Mouse (Mus musculus) stomach, embryonic 16.5 days (tissue): ENCODE data around the gene Abl2. TPM values are rescaled to one million over a fixed set of nuclear protein-coding genes. Genes with fewer than 3 reads are reported as not detected.

Experiments
- ATAC-seq: fragments of 200-750 bp; cut with Nextera tagmentation; 2 replicates; pipeline ENCODE4 v1.8.0; 2017; ENCODE audit warnings: moderate number of reproducible peaks, moderate TSS enrichment; ENCODE audit not compliant: insufficient read depth, low FRiP score
- H3K27ac ChIP-seq: fragments of 300-500 bp; sonication (generic); 2 replicates; pipeline ENCODE4 v1.5.1; 2014; ENCODE audit warnings: low read length
- H3K27me3 ChIP-seq: fragments of 300-500 bp; sonication (generic); 2 replicates; pipeline ENCODE4 v1.6.1; 2014; ENCODE audit warnings: low read length, control low read depth, mixed read lengths; ENCODE audit not compliant: control insufficient read depth, insufficient read depth
- H3K36me3 ChIP-seq: fragments of 300-500 bp; sonication (generic); 2 replicates; pipeline ENCODE4 v1.6.1; 2014; ENCODE audit warnings: low read length; ENCODE audit not compliant: control insufficient read depth, insufficient read depth
- H3K4me1 ChIP-seq: fragments of 300-500 bp; sonication (generic); 2 replicates; pipeline ENCODE4 v1.6.1; 2014; ENCODE audit warnings: low read length, control low read depth, mixed read lengths; ENCODE audit not compliant: control insufficient read depth, insufficient read depth
- H3K4me2 ChIP-seq: fragments of 300-500 bp; sonication (generic); 2 replicates; pipeline ENCODE4 v1.6.1; 2014; ENCODE audit warnings: low read depth, low read length, mixed read lengths
- H3K4me3 ChIP-seq: fragments of 300-500 bp; sonication (generic); replicated peaks from 2 replicates; pipeline ENCODE4 v1.5.1; 2014; ENCODE audit warnings: mild to moderate bottlenecking, low read length
- H3K9ac ChIP-seq: fragments of 300-500 bp; sonication (generic); 2 replicates; pipeline ENCODE4 v1.6.1; 2014; ENCODE audit warnings: low read length
- H3K9me3 ChIP-seq: fragments of 300-500 bp; sonication (generic); replicated peaks from 2 replicates; pipeline ENCODE4 v1.6.1; 2016; ENCODE audit warnings: low read length, control low read depth; ENCODE audit not compliant: control insufficient read depth
- WGBS: fragments of 180-500 bp; shearing (Covaris S2); extraction: QIAGEN DNeasy Blood & Tissue Kit; methylation state at CpG from one replicate; pipeline ENCODE4 v1.1.7; 2014; 5-methylcytosine and 5-hydroxymethylcytosine counted together
- polyA plus RNA-seq: library from polyadenylated mRNA; unstranded; fragments of >200 nt; fragmentation: Nextera tagmentation; extraction: Ambion mirVana; gene quantifications from 2 replicates; pipeline ENCODE4 v1.2.1, GENCODE M21; 2015

Gene Abl2
- polyA plus RNA-seq, 1 experiment from 2014 or later, result 3.6 TPM

DNA sequence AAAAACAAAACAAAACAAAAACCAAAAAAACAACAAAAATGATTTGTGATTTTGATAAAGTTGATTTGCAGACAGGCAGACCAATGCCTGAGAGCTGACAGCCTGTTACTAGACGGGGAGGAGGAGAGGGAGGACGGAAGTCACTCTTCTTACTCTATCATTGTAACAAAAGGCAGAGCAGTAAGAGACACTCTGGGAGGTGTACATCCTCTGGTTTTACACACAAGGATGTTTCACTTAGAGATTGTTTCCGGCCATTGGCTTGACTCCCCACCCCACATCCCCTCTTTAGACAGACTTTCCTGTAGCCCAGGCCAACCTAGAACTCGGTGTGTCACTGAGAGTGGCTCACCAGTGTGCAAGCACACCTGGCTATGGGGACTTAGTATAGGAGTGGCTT is 11.0 kb downstream of the Abl2 start:
- 82% methylated on average over 4 of the region's 4 CpGs for WGBS
- H3K27me3 ChIP-seq, result no peaks in the 10 kb centered on the region
- ATAC-seq, result no peak
- peaks cover 3% of the 10 kb centered on the region for H3K4me1 ChIP-seq
- no peak overlapping the region for H3K9ac ChIP-seq
- H3K9me3 ChIP-seq, result no peaks in the 10 kb centered on the region
- no peaks in the 10 kb centered on the region for H3K36me3 ChIP-seq
- H3K4me3 ChIP-seq, result no peak overlapping the region
- no peak overlapping the region for H3K27ac ChIP-seq
- H3K4me2 ChIP-seq, result no peak overlapping the region

DNA sequence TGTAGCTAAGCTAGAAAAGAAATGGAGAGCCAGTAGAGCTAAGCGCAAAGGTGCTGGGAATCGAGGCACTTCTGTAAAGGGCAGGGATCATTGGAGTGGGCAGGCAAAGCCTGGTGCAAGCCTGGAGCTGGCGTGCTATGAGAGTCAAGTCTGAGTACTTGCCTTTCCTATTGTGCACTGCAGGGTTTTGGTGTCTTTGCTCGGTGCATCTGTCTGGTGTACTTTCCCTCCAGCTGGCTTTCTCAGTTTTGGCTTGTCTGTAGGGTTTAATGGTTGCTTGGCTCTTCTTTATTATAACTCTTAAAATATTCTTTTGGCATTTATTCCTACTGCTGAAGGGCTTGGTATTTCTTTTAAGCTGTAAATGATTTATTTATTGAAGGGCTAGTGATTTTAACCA is 14.4 kb downstream of the Abl2 start:
- no peak overlapping the region for H3K9ac ChIP-seq
- no peaks in the 10 kb centered on the region for H3K36me3 ChIP-seq
- no peak overlapping the region for H3K27ac ChIP-seq
- H3K4me3 ChIP-seq, result no peak overlapping the region
- no peaks in the 10 kb centered on the region for H3K27me3 ChIP-seq
- no peak for ATAC-seq
- H3K4me2 ChIP-seq, result no peak overlapping the region
- H3K4me1 ChIP-seq, result peaks cover 2% of the 10 kb centered on the region
- 73% methylated on average over 4 of the region's 4 CpGs for WGBS
- H3K9me3 ChIP-seq, result no peaks in the 10 kb centered on the region

DNA sequence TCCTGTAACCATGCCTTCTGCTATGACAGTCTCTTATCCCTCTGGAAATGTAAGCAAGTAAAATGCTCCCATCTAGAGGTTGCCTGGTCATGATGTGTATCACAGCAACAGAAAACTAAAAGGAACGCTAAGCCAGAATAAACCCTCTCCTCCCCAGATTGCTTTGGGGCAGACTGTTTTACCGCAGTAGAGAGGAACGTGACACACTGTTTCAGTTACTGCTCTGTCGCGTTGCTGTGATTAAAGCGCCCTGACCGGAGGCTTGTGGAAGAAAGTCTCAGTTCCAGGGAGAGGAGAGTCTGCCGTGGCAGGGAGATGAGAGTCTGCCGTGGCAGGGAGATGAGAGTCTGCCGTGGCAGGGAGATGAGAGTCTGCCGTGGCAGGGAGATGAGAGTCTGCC is 22.6 kb downstream of the Abl2 start:
- 70% methylated on average over 11 of the region's 11 CpGs for WGBS
- Histone ChIP-seq H3K27ac (no peak overlapping the region), H3K27me3 (no peaks in the 10 kb centered on the region), H3K4me1 (no peaks in the 10 kb centered on the region), H3K4me2 (no peak overlapping the region), H3K4me3 (no peak overlapping the region), H3K36me3 (no peaks in the 10 kb centered on the region), H3K9ac (no peak overlapping the region), H3K9me3 (no peaks in the 10 kb centered on the region)
- ATAC-seq, result no peak

DNA sequence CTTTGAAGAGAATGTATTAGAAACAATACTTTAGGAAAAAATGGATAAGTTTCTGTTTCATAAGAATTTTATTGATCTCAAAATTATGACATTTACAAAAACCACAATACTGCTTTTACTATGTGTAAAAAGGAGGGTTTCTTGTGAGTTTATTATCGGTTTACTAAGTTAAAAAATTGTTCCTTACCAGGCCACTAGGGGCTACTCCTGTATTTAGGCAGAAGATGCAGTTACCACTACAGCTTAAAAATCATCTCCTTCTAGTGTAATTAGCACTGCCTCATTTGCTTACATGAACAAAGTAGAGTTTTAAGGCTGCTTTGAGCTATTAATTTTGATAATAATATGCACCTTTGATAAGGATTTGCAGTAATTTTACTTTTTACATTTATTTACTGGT is 25.6 kb downstream of the Abl2 start:
- Histone ChIP-seq H3K9me3 (no peaks in the 10 kb centered on the region), H3K4me2 (no peak overlapping the region), H3K36me3 (no peaks in the 10 kb centered on the region), H3K27ac (no peak overlapping the region), H3K27me3 (no peaks in the 10 kb centered on the region), H3K4me3 (no peak overlapping the region), H3K4me1 (no peaks in the 10 kb centered on the region), H3K9ac (no peak overlapping the region)
- ATAC-seq, result no peak
- 57% methylated on average over 1 of the region's 1 CpGs for WGBS

DNA sequence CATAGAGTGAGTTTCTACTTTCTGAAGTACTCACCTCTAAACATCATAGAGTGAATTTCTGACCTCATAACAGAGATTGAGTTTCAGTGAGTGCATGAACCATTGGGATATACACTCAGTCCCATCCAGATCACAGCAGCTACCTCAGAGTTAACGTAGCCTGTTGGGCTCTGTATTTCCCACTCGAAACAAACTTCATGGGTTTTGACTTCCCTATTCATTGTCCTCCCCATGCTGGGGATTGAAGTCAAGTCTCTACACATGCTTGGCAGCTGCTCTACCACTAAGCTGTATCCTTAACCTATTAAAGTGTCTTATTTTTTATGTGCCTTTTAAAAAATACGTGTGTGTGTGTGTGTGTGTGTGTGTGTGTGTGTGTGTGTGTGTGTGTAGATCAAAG is 26.9 kb downstream of the Abl2 start:
- Histone ChIP-seq H3K4me1 (no peaks in the 10 kb centered on the region), H3K27me3 (no peaks in the 10 kb centered on the region), H3K27ac (no peak overlapping the region), H3K9ac (no peak overlapping the region), H3K4me3 (no peak overlapping the region), H3K36me3 (no peaks in the 10 kb centered on the region), H3K4me2 (no peak overlapping the region), H3K9me3 (no peaks in the 10 kb centered on the region)
- 68% methylated on average over 3 of the region's 3 CpGs for WGBS
- ATAC-seq, result no peak

DNA sequence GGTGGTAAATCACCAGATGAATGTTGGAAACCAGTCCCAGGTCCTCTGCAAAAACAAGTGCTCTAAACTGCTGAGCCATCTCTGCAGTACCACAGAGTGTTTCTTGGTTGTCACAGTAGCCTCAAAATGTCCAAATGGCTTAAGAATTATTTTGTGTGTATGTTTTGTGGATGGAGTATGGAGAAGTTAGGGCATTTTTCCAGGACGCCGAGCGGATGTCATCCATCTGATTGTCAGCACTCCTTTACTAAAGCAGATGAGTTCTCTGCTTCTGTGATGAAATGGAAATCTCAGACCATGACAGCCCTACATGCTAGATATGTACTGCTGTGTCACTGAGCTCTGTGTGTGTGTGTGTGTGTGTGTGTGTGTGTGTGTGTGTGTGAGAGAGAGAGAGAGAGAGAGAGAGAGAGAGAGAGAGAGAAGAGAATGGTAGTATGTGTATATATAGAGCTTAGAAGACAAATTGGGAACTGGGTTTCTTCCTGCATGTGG is 31.3 kb downstream of the Abl2 start:
- no peaks in the 10 kb centered on the region for H3K36me3 ChIP-seq
- H3K4me1 ChIP-seq, result no peaks in the 10 kb centered on the region; the same call in 1 of the 2 replicates
- H3K27ac ChIP-seq, result no peak overlapping the region
- H3K9me3 ChIP-seq, result no peaks in the 10 kb centered on the region
- H3K9ac ChIP-seq, result no peak overlapping the region
- WGBS, result 69% methylated on average over 3 of the region's 3 CpGs
- no peaks in the 10 kb centered on the region for H3K27me3 ChIP-seq
- H3K4me3 ChIP-seq, result no peak overlapping the region
- ATAC-seq, result no peak
- H3K4me2 ChIP-seq, result no peak overlapping the region

DNA sequence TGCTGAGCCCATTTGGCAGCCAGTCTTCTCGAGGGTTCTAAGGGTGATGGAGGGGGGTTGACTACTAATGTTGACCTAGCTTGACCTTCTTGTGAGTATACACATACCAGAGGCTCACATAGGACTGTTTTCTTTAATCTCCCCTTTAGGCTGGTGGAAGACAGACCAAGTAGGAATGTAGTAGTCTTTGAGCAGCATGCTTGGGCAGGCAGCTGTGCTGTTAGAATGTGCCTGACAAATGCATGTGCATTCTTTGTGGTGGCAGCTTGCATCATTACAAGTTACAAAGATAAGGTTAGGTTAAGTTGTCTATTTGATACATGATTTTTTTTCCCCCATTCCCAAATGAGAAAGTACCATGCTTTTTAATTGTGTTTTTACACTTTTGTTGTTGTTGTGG is 31.8 kb downstream of the Abl2 start:
- Histone ChIP-seq H3K4me2 (no peak overlapping the region), H3K36me3 (no peaks in the 10 kb centered on the region), H3K27me3 (no peaks in the 10 kb centered on the region), H3K9me3 (no peaks in the 10 kb centered on the region), H3K4me3 (no peak overlapping the region), H3K27ac (no peak overlapping the region), H3K4me1 (no peaks in the 10 kb centered on the region; the same call in 1 of the 2 replicates), H3K9ac (no peak overlapping the region)
- ATAC-seq, result no peak
- WGBS, result 6% methylated on average over 1 of the region's 1 CpGs

DNA sequence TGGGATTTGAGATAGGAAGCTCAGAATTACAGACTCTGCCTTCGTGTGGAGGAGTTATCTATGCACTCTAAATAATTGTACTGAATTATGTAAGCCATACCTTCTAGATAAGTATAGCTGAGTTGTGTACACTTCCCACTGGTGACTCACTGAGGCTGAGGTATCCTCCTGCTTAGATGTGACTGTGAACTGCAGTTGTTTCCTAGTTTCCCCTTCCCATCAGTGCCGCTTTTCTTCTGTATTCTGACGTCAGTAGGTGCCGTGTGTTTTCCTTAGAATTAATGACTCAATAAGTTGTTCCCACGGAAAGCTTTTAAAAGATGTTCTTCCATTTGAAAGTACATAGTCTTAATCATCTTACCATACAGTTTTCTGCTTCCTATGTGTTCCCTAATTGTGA is 34.7 kb downstream of the Abl2 start:
- no peaks in the 10 kb centered on the region for H3K9me3 ChIP-seq
- H3K4me2 ChIP-seq, result no peak overlapping the region
- H3K4me3 ChIP-seq, result no peak overlapping the region
- H3K27me3 ChIP-seq, result no peaks in the 10 kb centered on the region
- H3K36me3 ChIP-seq, result no peaks in the 10 kb centered on the region
- no peak overlapping the region for H3K27ac ChIP-seq
- no peak for ATAC-seq
- H3K9ac ChIP-seq, result no peak overlapping the region
- H3K4me1 ChIP-seq, result no peaks in the 10 kb centered on the region; the same call in 1 of the 2 replicates
- 60% methylated on average over 5 of the region's 5 CpGs for WGBS

DNA sequence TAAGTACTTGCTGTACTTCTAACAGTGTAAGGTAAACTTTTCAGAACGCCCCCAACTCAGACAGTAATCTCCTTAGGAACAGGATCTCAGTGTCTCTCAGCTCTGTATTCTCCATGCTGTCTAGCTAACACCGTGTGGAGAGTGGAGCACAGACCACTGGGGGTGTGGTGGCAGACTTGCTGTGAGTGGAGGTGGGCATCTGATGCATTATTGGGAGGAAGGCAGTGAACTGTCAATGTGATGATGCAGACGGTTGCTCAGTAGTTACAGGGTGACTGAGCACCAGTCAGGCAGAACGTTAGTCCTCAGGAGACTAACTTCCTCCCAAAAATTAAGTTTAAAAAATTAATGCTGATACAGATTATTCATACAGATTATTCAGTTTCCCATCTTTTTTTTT is 38.5 kb downstream of the Abl2 start:
- Histone ChIP-seq H3K9me3 (no peaks in the 10 kb centered on the region), H3K27ac (no peak overlapping the region), H3K4me1 (no peaks in the 10 kb centered on the region), H3K4me2 (no peak overlapping the region), H3K27me3 (no peaks in the 10 kb centered on the region), H3K36me3 (no peaks in the 10 kb centered on the region), H3K9ac (no peak overlapping the region), H3K4me3 (no peak overlapping the region)
- WGBS, result 89% methylated on average over 4 of the region's 4 CpGs
- no peak for ATAC-seq

DNA sequence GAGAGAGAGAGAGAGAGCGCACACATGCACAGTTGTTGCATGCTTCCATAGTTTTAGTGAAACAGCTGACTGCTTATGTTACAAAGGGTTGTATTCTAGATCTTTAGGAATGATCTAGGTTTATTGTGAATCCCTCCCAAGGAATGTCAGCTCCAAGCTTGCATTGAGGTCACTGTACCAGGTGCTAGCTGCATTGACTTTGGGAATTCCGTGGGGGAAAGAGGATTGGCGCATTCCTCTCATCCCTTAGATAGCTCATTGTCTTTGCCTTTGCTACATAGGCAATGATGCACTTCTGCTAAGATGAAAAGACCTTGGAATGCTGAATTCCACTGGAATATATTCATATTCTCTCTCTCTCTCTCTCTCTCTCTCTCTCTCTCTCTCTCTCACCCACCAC is 44.0 kb downstream of the Abl2 start:
- Histone ChIP-seq H3K4me3 (no peak overlapping the region), H3K9me3 (no peaks in the 10 kb centered on the region), H3K4me2 (no peak overlapping the region), H3K27ac (no peak overlapping the region), H3K27me3 (no peaks in the 10 kb centered on the region), H3K9ac (no peak overlapping the region), H3K4me1 (peaks cover 8% of the 10 kb centered on the region), H3K36me3 (no peaks in the 10 kb centered on the region)
- ATAC-seq, result no peak
- WGBS, result 76% methylated on average over 3 of the region's 3 CpGs
